7 mouse cellular contexts compared by ENCODE assay signal in genomic region chr3:60469170-60469805, GRCm38 (mm10). TPM values are rescaled to one million over a fixed set of nuclear protein-coding genes. Genes with fewer than 3 reads are reported as not detected.
DNase-seq lines count a peak whose midpoint lies in the region; ATAC-seq and TF ChIP-seq lines count a peak whose summit lies in the region.
"Not testable (repeated sequence)": the region's sequence is repeated elsewhere in the genome, so short reads cannot be mapped to it uniquely, and the experiment has no call there.

No protein-coding gene starts in this region.

- WGBS in heart, embryonic 13.5 days, result 63% methylated on average over 2 of the region's 3 CpGs
- 74% methylated on average over 2 of the region's 3 CpGs for WGBS in lung, embryonic 15.5 days

- H3K4me2 ChIP-seq in CH12.LX (ENCODE audit: insufficient read depth, low read depth, poor library complexity, severe bottlenecking), result peak overlapping the region; percentile 62
- not testable (repeated sequence) for H3K4me2 ChIP-seq in heart, embryonic 13.5 days; lung, embryonic 15.5 days

- in situ Hi-C loops in CH12.LX (cut with MboI; ENCODE audit: low pct_ligation_motif_present, low pct_unique_long_range_greater_than_20kb, low sequenced_read_pairs), result not testable (repeated sequence)

- not testable (repeated sequence) for DNase-seq in CH12.LX (ENCODE audit: extremely low read depth)
- peak; percentile 13 for DNase-seq in kidney, adult 9 months
- peak; percentile 28 for DNase-seq in layer of hippocampus, adult 9-11 months

- TF ChIP-seq POLR2A in CH12.LX (IDR thresholded peaks at IDR 0.05; ENCODE audit: low read depth, low read length), result not testable (repeated sequence)

- not testable (repeated sequence) for H3K36me3 ChIP-seq in CH12.LX (replicated peaks in 1 of 2; ENCODE audit: control insufficient read depth in 1 of 2, insufficient read depth in 1 of 2, low read length in 1 of 2); heart, embryonic 13.5 days; lung, embryonic 15.5 days

- not testable (repeated sequence) for TF ChIP-seq RAD21 in CH12.LX (IDR thresholded peaks at IDR 0.05; ENCODE audit: low read depth, low read length)

- dilution Hi-C loops in CH12.LX (cut with MboI; ENCODE audit: extremely low pct_ligation_motif_present, extremely low pct_unique_long_range_greater_than_20kb, low sequenced_read_pairs), result not testable (repeated sequence)

- peaks cover 0 to 26% of the 10 kb centered on the region in 2 experiments; a peak in 2 of 4 replicates for H3K4me1 ChIP-seq in CH12.LX (ENCODE audit: control insufficient read depth in 1 of 2, insufficient read depth in 2 of 2)
- not testable (repeated sequence) for H3K4me1 ChIP-seq in heart, embryonic 13.5 days; lung, embryonic 15.5 days

- not testable (repeated sequence) for TF ChIP-seq EP300 in CH12.LX (IDR thresholded peaks at IDR 0.05; ENCODE audit: low read length)

- peak overlapping the region; percentile 75 for H3K27ac ChIP-seq in CH12.LX (ENCODE audit: insufficient read depth, low read depth)
- peak overlapping the region; percentile 20; the same call in 1 of the 2 replicates for H3K27ac ChIP-seq in heart, embryonic 13.5 days (replicated peaks)
- 0 out of 2 replicates have a peak overlapping the region, but pooled peaks have one; percentile 19 for H3K27ac ChIP-seq in lung, embryonic 15.5 days

- ATAC-seq in frontal cortex, adult (ENCODE audit: low TSS enrichment), result peak; percentile 26
- ATAC-seq in heart, embryonic 13.5 days (ENCODE audit: extremely low read depth, insufficient number of reproducible peaks, low FRiP score, low TSS enrichment); lung, embryonic 15.5 days (ENCODE audit: borderline replicate concordance, extremely low read depth, low FRiP score, low TSS enrichment): not testable (repeated sequence)
- ATAC-seq in megakaryocyte progenitor cell, adult 5-6 weeks (replicated peaks; ENCODE audit: poor library complexity), result peak; percentile 64

- not testable (repeated sequence) for H3K4me3 ChIP-seq in CH12.LX (replicated peaks in 1 of 3; ENCODE audit: low read depth in 2 of 3, low read length in 2 of 3, poor library complexity in 1 of 3); heart, embryonic 13.5 days; lung, embryonic 15.5 days

- H3K9me3 ChIP-seq in CH12.LX (replicated peaks; ENCODE audit: low read length); heart, embryonic 13.5 days; lung, embryonic 15.5 days: not testable (repeated sequence)

- peak overlapping the region; percentile 63; the same call in 1 of the 2 replicates for H3K9ac ChIP-seq in CH12.LX (ENCODE audit: insufficient read depth, low read depth)
- not testable (repeated sequence) for H3K9ac ChIP-seq in heart, embryonic 13.5 days; lung, embryonic 15.5 days

- not testable (repeated sequence) for H3K27me3 ChIP-seq in CH12.LX (replicated peaks); heart, embryonic 13.5 days (replicated peaks); lung, embryonic 15.5 days

- H3K79me2 ChIP-seq in CH12.LX (replicated peaks; ENCODE audit: control insufficient read depth, extremely low read depth, insufficient read depth, poor library complexity, severe bottlenecking), result not testable (repeated sequence)

- TF ChIP-seq CTCF in CH12.LX (conservative IDR thresholded peaks at IDR 0.05 in 1 of 2, IDR thresholded peaks at IDR 0.05 in 1 of 2; ENCODE audit: low read depth in 2 of 2, low read length in 2 of 2), result not testable (repeated sequence)

RNA-seq across cellular contexts. Expression of gene Mbnl1, which starts 3.3 kb away (rescaled TPM):
- total RNA-seq in CH12.LX (2012; rRNA removed), result 249 and 276 TPM in 2 replicates
- 332 and 386 TPM in 2 replicates for total RNA-seq in CH12.LX (2014; rRNA removed)
- 151 and 174 TPM in 2 replicates for polyA plus RNA-seq in CH12.LX (2012; ENCODE audit: insufficient read length, low read depth)
- 60.3 and 66.0 TPM in 2 replicates for polyA plus RNA-seq in heart, embryonic 13.5 days (2015; fragmentation: Nextera tagmentation; extraction: Ambion mirVana)
- 168 and 169 TPM in 2 replicates for polyA plus RNA-seq in lung, embryonic 15.5 days (2015; fragmentation: Nextera tagmentation; extraction: Ambion mirVana)
- 542 and 611 TPM in 2 replicates for total RNA-seq in megakaryocyte progenitor cell, adult 5-6 weeks (2015)
- total RNA-seq in megakaryocyte progenitor cell, adult 5-6 weeks (2017), result 545 and 581 TPM in 2 replicates

Comparison
In these comparisons a context has a peak if more than half of its experiments do, and no peak if none do; other contexts are left out.
1. H3K27ac ChIP-seq: peak in every context shown above with its lines; median percentile 75 in CH12.LX; 20 in heart, embryonic 13.5 days; 19 in lung, embryonic 15.5 days.